Mouse (Mus musculus) hindbrain, embryonic 14.5 days (tissue): ENCODE measurements at regions not wholly inside any gene's neighbourhood (a gene's known extent, or its start where the extent isn't known, plus 50 kb on each side); places are given as distances from the start of the nearest gene placed in this dataset.

Source experiments
- ATAC-seq: fragments of 200-750 bp; cut with Nextera tagmentation; 2 replicates; pipeline ENCODE4 v1.8.0; 2017; ENCODE audit warnings: moderate number of reproducible peaks, mild to moderate bottlenecking, moderate TSS enrichment, moderate library complexity; ENCODE audit not compliant: low FRiP score
- DNase-seq: peaks from one replicate; pipeline ENCODE4 v3.0.0-alpha.2; 2015; ENCODE audit warnings: low spot score
- H3K27ac ChIP-seq: fragments of 300-500 bp; sonication (generic); 2 replicates; pipeline ENCODE4 v1.5.1; 2014; ENCODE audit warnings: mild to moderate bottlenecking, moderate library complexity
- H3K27me3 ChIP-seq: fragments of 300-500 bp; sonication (generic); 2 replicates; pipeline ENCODE4 v1.6.1; 2014; ENCODE audit warnings: mild to moderate bottlenecking, low read length, mixed read lengths; ENCODE audit not compliant: control insufficient read depth, insufficient read depth
- H3K36me3 ChIP-seq: fragments of 300-500 bp; sonication (generic); replicated peaks from 2 replicates; pipeline ENCODE4 v1.6.1; 2014; ENCODE audit not compliant: control insufficient read depth, insufficient read depth
- H3K4me1 ChIP-seq: fragments of 300-500 bp; sonication (generic); replicated peaks from 2 replicates; pipeline ENCODE4 v1.6.1; 2014; ENCODE audit warnings: antibody characterized with exemption, low read length, mixed read lengths; ENCODE audit not compliant: control insufficient read depth, insufficient read depth
- H3K4me2 ChIP-seq: fragments of 300-500 bp; sonication (generic); replicated peaks from 2 replicates; pipeline ENCODE4 v1.6.1; 2014; ENCODE audit warnings: mild to moderate bottlenecking, moderate library complexity
- H3K4me3 ChIP-seq: fragments of 300-500 bp; sonication (generic); replicated peaks from 2 replicates; pipeline ENCODE4 v1.5.1; 2014; ENCODE audit warnings: mild to moderate bottlenecking, low read length
- H3K9ac ChIP-seq: fragments of 300-500 bp; sonication (generic); 2 replicates; pipeline ENCODE4 v1.6.1; 2014
- H3K9me3 ChIP-seq: fragments of 300-500 bp; sonication (generic); 2 replicates; pipeline ENCODE4 v1.6.1; 2016; ENCODE audit warnings: low read length; ENCODE audit not compliant: control insufficient read depth
- WGBS: fragments of 180-500 bp; shearing (Covaris S2); extraction: QIAGEN DNeasy Blood & Tissue Kit; methylation state at CpG from one replicate; pipeline ENCODE4 v1.1.7; 2014; 5-methylcytosine and 5-hydroxymethylcytosine counted together

DNA sequence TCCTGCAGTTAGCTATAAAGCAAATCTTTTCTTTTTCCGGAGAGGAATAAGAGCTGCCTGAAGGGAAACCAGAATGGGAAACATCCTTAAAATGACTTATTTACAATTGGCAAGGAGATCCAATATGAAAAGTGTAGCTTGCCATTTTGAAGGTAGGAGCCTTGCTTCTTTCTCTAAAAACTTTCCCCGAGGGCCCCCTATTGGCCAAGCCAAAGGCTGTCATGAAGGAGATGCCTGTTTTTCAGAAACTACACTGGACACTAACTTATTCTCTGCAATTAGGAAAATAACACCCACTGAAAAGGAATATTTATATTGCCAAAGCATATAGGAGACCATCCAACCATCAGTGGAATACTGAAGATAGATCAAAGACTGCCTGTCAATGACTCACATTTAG is 312.8 kb upstream of the Thrb start:
- DNase-seq (no peak), ATAC-seq (no peak)
- no peak overlapping the region for H3K4me3 ChIP-seq
- no peaks in the 10 kb centered on the region for H3K9me3 ChIP-seq
- H3K27ac ChIP-seq = no peak overlapping the region
- no peak overlapping the region for H3K9ac ChIP-seq
- H3K4me2 ChIP-seq = no peak overlapping the region
- no peaks in the 10 kb centered on the region for H3K27me3 ChIP-seq
- H3K4me1 ChIP-seq = no peaks in the 10 kb centered on the region
- H3K36me3 ChIP-seq = no peaks in the 10 kb centered on the region
- 70% methylated on average over 2 of the region's 2 CpGs for WGBS

DNA sequence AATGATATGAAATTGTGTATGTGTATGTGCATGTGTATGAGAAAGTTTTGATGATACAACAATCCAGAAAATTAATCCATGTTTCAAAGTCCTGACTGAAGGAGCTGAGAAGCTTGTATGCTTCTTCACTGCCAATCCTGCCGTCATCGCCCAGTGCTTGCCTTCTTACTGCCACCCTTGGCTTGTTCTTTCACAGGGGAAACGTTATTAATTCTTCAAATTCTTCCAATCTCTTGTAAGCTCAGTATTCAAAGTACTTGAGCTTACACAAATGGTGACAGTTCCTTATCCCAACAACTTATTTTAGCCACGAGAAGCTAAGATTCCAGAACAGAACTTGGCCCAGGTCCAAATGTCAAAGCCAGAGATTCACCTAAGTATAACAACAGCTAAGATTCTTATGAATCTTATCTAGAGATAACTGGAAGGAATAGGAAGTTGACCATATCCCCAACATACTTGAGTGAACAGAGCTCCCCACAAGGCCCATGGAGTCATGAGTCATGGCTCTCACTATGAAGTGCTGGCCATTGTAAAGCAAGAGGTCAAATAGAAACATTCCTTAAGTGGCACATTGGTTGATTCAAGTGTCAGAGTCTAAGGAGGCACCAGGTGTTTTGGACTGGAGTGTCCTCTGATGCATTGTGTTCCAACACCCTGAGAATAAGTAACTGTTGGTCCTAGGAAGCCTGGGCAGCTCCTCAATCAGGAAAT is 307.6 kb upstream of the Thrb start:
- Histone ChIP-seq H3K36me3 (no peaks in the 10 kb centered on the region), H3K9ac (no peak overlapping the region), H3K4me2 (no peak overlapping the region), H3K9me3 (no peaks in the 10 kb centered on the region), H3K4me1 (no peaks in the 10 kb centered on the region), H3K27me3 (no peaks in the 10 kb centered on the region), H3K4me3 (no peak overlapping the region), H3K27ac (no peak overlapping the region)
- DNase-seq (no peak), ATAC-seq (no peak)
- WGBS = 79% methylated on average over 4 of the region's 4 CpGs

DNA sequence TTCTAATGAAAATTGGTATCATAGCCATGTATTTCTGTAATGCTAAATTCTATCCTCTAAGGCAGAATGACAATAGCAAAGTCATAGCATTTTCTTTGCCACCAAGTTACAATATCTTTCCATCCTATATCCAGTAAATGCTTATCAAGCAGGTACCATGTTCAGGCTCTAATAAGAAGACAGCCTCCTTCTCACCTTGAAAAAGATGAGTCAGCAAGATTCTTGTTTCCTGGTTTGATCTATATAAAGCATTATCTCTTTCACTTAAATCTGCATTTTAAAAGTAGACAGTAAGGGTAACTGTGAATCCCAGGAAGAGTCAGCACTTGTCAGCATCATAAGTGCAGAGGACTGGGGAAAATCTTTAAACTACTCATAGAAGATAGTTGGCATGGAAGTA is 298.2 kb upstream of the Thrb start:
- no peaks in the 10 kb centered on the region for H3K36me3 ChIP-seq
- no peak overlapping the region for H3K4me2 ChIP-seq
- DNase-seq (no peak), ATAC-seq (no peak)
- H3K27me3 ChIP-seq = no peaks in the 10 kb centered on the region
- H3K4me3 ChIP-seq = no peak overlapping the region
- no peaks in the 10 kb centered on the region for H3K4me1 ChIP-seq
- no peaks in the 10 kb centered on the region for H3K9me3 ChIP-seq
- H3K27ac ChIP-seq = no peak overlapping the region
- no peak overlapping the region for H3K9ac ChIP-seq

DNA sequence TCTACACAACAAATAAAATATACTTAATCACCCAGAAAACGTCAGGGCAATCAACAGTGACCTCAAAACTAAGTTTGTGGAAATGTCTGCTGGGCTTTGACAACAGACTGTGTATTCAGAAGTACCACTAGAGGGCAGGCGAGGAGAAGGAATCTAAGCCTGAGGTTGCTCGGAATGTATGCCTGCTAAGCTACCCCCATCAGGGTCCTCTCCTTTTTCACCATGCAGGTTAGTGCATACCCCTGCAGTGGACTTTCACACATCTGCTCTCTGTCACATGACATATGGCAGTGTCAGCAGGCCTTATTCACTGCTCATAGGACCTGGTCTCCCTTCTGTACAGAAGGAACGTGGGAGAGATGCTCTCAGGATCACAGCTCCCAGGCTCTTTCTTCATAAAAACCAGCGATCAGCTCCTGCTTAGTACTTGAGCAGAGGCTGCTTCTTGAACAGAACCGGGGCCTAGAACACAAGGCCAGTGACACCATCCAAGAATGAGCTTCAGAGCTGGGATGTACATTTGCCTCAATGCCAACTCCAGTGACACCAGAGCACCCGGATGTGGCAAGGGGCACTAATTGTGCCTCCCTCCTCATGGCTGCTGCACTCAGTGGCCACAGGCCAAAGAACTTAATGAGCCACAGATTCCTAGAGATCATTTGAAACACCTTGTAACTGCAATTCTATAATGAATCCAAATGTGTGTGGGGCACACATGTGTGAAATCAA is 257.1 kb upstream of the Thrb start:
- Histone ChIP-seq H3K9me3 (no peaks in the 10 kb centered on the region), H3K27ac (no peak overlapping the region), H3K4me2 (no peak overlapping the region), H3K27me3 (no peaks in the 10 kb centered on the region; the same call in 1 of the 2 replicates), H3K9ac (no peak overlapping the region), H3K4me3 (no peak overlapping the region), H3K4me1 (no peaks in the 10 kb centered on the region), H3K36me3 (no peaks in the 10 kb centered on the region)
- DNase-seq (peak; percentile 81), ATAC-seq (peak; percentile 76)
- WGBS = 40% methylated on average over 7 of the region's 7 CpGs

DNA sequence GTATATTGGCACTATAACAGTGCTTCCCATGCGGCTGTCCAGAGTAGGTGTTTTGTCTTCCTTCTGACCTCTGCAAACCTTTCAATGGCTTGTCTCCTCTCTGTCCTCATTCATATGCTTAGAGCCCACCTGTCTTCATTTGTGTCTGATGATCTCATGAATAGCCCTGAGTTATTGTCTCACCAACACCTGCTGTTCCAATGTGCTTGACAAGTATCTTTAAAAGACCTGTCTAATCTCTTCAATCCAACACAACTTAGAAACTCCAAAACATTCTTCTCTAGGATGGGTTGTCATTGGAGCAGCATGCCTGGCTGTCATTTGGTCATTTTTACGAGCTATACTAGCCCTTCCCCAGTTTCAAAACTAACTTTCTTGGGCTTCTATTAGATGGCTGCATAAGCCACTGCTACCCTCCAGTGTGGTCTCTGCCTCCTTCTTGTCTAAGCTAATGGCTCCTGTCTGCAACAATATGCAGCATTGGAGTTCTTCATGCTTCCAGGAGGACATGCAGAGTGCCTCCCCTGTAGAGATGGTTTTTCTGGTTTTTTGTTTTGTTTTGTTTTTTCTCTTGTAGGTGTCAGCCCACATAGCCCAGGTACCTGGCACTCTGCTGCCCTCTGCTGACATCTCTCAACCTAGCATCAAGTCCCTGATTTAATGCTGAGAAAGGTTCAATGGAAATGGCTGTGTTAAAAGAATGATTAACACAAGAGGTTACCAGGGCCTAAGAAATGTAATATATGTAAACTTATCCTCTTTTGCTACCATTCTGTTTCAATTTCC is 254.3 kb upstream of the Thrb start:
- Histone ChIP-seq H3K9ac (no peak overlapping the region), H3K27me3 (no peaks in the 10 kb centered on the region; the same call in 1 of the 2 replicates), H3K27ac (no peak overlapping the region), H3K4me1 (no peaks in the 10 kb centered on the region), H3K36me3 (no peaks in the 10 kb centered on the region), H3K4me2 (no peak overlapping the region), H3K4me3 (no peak overlapping the region), H3K9me3 (no peaks in the 10 kb centered on the region)
- peak; percentile 74; the same call in 1 of the 2 replicates for ATAC-seq
- peak; percentile 86 for DNase-seq
- 57% methylated on average over 2 of the region's 2 CpGs for WGBS

DNA sequence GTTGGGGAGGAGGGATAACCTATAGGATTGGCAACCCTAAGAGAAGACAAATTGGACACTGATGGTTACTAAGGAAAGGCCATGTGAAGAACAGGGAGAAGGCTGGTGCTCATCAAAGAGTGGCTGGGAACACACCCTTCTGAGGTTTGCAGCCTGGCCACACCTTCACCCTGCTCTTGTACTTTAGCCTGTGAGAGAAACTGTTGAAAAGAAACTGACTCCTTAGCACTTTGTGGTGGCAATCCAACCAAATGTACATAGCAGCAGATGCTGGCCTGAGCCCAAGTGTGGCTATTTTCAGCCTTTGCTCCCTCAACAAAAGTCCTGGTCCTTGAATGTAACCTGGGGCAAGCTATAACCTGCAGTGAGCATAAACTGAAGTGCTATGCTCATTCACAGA is 253.2 kb upstream of the Thrb start:
- no peak overlapping the region for H3K4me2 ChIP-seq
- no peak overlapping the region for H3K9ac ChIP-seq
- no peak overlapping the region for H3K4me3 ChIP-seq
- DNase-seq = no peak
- H3K9me3 ChIP-seq = no peaks in the 10 kb centered on the region
- no peak for ATAC-seq
- H3K4me1 ChIP-seq = no peaks in the 10 kb centered on the region
- H3K36me3 ChIP-seq = no peaks in the 10 kb centered on the region
- H3K27ac ChIP-seq = no peak overlapping the region
- H3K27me3 ChIP-seq = no peaks in the 10 kb centered on the region; the same call in 1 of the 2 replicates

DNA sequence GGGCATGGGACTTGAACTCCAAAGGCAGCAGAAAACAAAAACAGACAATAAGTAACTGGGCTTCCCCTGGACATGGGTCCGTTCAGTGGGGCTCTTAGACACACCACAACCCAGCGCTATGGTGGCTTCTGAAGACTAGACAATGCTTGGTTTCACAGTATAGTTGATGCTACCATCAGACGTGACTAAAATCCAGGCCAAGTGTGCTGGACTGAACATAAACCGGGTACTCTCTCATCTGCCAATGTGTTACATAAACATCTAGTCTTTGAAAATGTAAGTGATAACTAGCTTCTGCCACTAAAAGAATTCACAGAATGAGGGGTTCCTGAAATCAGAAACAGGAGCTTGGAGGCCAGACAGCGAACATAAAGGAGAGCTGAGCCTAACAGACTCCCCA is 251.7 kb upstream of the Thrb start:
- 85% methylated on average over 5 of the region's 5 CpGs for WGBS
- Histone ChIP-seq H3K27me3 (no peaks in the 10 kb centered on the region), H3K4me2 (no peak overlapping the region), H3K4me1 (no peaks in the 10 kb centered on the region), H3K9me3 (no peaks in the 10 kb centered on the region), H3K9ac (no peak overlapping the region), H3K36me3 (no peaks in the 10 kb centered on the region), H3K27ac (no peak overlapping the region), H3K4me3 (no peak overlapping the region)
- DNase-seq (no peak), ATAC-seq (no peak)

DNA sequence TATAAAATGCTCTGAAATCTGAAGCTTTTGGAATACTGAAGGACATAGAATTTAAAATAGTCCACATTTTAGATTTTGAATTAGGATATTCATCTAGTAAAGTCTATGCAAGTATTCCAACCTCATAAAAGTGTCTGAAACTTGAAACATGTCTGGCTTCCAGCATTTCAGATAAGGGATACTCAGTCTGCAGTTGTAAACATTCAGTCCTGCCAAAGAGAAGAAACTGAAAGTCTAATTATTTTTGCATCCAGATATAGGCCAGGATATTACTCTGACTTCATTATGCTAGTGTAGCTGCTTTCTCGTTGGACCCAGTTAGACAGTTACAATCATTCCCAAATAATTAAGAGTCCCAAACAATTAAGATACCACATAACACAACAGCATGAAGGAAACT is 251.2 kb upstream of the Thrb start:
- Histone ChIP-seq H3K4me2 (no peak overlapping the region), H3K4me1 (no peaks in the 10 kb centered on the region), H3K27me3 (no peaks in the 10 kb centered on the region), H3K9ac (no peak overlapping the region), H3K27ac (no peak overlapping the region), H3K9me3 (no peaks in the 10 kb centered on the region), H3K36me3 (no peaks in the 10 kb centered on the region), H3K4me3 (no peak overlapping the region)
- WGBS = 79% methylated on average over 1 of the region's 1 CpGs
- no peak for DNase-seq
- ATAC-seq = no peak

DNA sequence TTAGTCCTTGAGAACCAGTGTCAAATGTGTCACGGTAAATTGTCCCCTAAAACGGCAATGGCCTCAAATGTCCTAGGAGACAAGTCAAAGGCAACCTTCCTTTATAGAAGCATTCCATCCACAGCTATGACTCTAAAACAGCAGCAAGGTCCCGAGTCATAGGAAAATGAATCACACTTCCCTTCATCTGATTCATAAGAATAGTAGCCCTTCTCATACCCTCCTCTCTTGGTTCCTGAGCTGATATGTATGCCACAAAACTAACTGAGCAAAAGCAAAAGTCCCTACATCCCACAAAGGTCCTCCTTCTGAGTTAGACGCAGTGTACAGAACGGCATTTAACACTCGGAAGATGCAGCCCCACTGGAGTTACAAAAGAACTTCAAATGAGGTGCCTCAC is 250.6 kb upstream of the Thrb start:
- WGBS = 90% methylated on average over 6 of the region's 6 CpGs
- H3K9ac ChIP-seq = no peak overlapping the region

More for the DNA sequence above, 250.6 kb upstream of the Thrb start:
- Histone ChIP-seq H3K36me3 (no peaks in the 10 kb centered on the region), H3K4me3 (no peak overlapping the region), H3K4me1 (no peaks in the 10 kb centered on the region), H3K4me2 (no peak overlapping the region), H3K9me3 (no peaks in the 10 kb centered on the region), H3K27ac (no peak overlapping the region), H3K27me3 (no peaks in the 10 kb centered on the region)
- ATAC-seq (no peak), DNase-seq (no peak)
